Mouse (Mus musculus): ENCODE results near the gene Pparg.
A peak's percentile ranks its signal among the peaks of the same experiment; 100 is the strongest.

The Pparg gene

DNA sequence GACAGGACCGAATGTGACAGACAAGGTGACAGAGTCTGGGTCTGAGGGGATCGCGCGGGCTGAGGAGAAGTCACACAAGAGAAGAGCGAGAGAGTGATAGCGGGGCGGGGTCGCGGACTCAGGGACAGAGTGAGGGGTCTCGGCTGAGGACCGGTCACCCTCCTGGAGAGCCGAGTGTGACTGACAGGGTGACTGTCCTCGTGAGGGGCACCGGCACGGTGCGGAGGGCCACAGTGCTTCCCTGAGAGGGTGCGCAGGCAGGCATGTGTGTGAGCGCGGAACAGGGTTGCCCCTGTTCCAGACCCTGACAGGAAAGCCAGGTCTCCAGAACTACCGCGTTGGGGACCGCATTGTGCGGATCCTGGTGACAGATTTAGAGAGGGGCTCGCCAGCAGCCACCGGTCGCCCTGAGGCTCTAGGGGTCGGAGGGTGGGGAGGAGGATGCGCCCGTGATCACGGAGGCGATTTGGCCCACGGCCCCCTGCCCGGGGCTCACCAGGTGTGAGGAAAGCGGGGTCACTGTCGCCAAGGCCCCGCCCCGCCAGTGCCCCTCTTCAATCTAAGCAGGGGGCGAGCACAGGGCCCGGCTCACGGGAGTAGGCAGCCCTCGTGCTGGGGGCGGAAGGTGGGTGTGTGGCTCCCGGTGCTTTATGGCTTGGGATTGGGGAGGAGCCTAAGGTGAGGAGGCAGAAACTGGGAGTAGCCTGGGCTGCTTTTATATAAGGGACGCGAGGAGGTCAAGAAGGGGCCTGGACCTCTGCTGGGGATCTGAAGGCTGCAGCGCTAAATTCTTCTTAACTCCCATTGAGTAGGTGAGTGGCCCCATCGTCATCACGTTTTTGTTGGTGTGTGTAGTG lies 1.1 kb downstream of the Pparg start:
- DNase-seq (ENCODE audit: low spot score in 2 of 2): peak in 1 of 2 experiments; percentile 31

DNA sequence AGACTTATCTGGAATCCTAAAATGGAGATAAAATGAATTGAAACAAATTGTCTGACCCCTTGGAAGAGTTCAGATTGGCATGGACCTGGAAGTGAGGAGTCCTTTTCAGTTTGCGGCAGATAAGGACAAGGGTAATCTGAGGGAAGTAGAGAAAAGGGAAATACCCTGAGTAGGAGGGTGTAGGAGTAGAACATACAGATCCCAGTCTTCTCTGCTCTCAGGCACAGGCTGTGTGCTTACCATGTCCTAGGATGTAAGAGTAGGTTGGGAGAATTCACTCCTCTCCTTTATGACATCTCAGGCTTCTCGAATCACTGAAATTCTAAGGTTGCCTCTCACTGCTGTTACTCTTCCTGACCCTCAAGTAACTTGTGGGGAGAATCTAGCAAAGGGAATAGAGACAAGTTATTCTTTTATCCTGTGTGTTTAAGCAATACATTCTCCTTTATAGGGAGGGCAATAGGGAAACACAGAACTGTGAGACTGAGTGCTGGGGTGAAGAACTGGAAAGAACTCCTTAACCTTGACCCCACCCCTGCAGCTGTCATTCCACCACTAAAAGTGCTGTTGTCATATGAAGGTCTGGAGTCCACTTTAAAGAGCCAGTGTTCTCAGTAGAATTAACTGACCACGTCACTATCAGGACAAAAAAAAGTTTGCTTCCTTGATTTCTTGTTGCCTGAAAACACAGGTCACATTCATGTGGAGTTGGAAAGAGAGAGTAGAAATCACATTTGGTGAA lies 6.3 kb downstream of the Pparg start:
- DNase-seq (ENCODE audit: low spot score in 2 of 2): no peak

DNA sequence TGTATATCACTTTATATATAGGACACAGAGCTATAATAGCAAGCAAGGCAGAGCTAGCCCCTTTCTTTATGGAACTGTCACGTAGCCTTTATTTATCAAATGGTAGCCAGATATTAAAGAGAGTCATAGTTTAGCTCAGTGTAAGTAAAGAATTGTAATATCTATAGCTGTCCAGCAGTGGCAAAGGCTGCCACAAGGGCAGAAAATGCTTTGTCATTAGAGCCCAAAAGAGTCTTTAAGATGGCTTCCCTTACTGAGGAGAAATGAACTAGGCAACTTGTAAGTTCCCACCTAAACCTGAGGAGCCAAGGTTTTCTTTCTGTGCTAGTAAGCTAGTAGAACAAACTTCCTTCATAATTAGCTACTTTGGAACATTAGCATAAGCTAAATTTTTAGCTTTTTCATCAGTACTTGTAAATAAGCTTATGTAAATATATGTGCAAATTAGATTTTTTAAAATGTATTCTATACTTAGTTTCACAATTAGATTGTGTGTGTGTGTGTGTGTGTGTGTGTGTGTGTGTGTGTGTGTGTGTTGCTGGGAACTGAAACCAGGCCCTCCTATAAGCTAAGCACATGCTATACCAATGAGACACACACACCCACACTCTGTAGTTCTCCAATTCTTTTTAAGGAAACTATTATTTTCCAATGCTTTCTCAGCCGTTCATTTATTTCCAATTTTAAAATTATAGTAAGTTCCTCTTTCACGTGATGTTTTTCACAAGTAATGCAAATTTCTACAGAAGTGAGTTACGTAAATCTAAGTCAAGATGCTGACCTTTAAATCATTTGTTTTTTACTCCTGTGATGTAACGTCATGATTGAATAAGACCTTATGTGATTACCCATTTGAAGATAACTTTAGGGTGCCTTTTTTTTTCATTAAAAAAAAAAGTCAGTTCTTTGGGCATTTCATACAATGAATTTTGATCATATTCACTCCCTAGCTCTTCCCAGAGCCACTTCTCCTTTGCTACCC lies 14.4 kb downstream of the Pparg start:
- DNase-seq (ENCODE audit: low spot score in 2 of 2): no peak

DNA sequence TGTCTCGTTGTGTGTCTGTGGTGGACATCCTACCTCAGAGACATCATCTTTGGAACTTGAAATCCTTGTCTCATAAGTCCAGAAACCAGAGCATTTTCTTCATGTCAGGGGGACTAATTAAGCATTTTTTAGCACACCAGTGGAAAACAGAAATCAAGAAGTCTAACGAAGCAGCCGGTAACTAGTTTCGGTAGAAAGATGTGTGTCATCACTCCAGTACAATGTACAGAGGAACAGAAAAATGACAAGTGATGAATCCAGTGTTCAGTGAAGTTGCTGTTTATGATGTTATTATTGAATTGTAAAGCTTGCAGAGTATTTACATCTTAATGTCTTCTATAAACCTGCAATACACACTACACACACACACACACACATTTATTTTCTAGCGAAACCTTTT lies 19.8 kb downstream of the Pparg start:
- no peak for DNase-seq (ENCODE audit: low spot score in 2 of 2)

DNA sequence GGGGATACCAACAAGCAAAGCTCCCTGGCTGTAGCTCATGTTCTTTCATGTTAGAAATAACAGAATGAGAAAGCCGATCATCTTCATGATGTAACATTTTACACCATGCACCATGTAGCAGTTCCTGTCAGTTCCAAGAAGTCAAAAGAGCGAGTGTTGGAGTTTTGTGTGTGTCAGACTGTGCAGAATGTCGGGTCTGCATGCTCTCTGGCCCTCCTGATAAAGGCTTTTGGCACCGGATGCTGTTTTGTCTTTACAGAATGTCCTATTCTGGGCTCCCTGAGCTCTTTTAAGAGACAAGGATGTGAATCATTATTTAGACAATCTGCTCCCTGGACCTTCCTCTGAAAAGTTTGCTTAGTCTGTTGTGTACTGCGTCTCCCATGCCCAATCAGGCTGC lies 22.0 kb downstream of the Pparg start:
- no peak for DNase-seq (ENCODE audit: low spot score in 2 of 2)

DNA sequence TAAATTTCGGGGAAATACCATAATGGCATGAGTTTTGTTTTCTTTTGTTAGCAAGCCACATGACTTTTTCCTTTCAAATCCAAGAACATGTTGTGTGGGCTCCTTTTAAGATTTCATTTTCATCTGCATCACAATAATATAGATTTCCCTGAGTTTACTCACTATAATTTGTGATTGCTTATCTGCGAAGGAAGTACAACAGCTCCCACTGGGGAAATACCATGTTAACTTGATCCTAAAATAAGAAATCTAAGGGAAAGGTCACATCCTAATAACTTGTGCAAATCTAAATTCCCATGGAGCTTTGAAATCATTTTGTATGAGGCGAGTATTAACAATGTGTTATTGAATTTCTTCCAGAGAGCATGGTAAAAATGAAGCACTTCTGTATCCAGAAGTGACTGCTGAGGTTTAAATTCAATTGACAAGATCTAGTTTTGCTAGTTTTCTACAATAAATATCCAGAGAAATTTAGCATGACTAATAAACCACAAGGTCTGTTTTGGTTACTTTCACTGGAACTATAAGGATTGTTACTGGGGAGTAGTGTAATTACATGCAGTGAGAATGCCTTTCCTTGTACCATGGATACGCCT lies 29.3 kb downstream of the Pparg start:
- DNase-seq (ENCODE audit: low spot score in 2 of 2): no peak

DNA sequence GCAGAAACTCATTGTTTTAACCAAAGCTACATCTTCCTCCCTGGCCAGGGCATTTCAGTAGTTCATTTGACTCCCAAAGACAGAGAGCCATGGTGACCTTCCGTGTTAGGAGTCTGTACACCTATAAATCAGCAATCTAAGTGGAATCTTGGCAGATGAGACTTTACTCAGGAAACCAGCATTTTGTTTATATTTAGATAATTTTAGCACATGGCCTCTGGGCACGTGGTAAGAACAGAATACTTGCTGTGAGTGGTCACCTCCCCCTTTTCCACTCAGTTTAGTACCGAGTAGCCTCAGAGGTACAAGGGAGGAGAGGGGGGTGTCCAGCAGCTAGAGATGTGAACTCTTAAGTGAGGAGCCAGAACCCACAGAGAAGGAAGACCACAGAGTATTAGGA lies 36.2 kb downstream of the Pparg start:
- DNase-seq (ENCODE audit: low spot score in 2 of 2): no peak

DNA sequence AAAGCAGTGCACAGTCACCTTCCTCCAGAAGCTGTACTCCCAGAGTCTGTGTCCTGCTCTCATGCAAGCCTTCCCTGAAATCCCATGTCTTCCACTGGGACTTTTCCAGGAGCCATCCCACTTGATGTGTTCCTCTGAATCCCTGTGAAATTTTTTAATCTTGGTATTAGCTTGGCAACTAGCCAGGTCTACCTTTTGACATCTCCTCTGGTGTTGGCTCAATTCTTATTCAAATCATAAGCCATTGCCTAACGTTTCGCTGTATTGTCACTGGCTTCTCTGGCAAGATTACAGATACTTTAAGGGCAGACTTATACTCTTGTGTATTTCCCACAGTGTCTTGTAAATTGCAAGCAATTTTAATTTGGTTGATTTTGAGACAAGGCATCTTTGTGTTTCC lies 43.6 kb downstream of the Pparg start:
- no peak for DNase-seq (ENCODE audit: low spot score in 2 of 2)

DNA sequence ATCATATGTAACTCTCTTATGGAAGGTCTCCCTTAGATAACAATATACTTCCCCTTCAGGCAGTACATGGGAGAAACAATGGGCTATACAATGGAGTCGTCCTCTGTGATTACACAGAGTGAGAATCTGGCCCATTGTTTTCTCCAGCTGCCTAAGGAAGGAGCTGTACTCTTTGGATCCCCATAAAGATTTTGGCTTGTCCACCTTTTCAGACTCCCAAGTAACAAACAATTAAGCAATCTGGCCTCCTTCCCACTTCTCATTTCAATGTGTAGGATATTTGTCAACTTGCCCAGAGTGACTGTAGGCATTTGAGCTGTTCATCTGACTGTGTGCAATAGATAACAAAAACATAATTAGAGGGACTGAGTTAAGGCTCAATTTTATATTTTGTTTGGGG lies 50.7 kb downstream of the Pparg start:
- no peak for DNase-seq (ENCODE audit: low spot score in 2 of 2)

DNA sequence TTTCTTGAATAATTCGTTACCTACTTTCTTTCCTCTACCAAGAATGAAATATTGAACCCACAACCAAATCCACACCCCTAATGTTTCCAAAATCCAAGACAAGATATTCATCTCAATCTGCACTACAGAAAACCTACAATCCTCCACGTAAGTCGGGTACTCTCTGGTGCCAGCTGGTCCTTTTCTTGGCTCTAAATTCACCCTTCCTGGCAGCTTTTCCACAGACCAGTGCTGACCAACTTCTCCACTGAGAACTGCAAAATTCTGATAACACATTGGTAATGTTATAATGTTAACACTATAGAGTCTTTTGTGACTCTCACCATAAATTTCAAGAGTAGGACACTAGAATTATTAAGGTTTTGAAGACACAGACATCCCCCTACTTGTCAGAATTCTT lies 57.4 kb downstream of the Pparg start:
- DNase-seq (ENCODE audit: low spot score in 2 of 2): no peak

DNA sequence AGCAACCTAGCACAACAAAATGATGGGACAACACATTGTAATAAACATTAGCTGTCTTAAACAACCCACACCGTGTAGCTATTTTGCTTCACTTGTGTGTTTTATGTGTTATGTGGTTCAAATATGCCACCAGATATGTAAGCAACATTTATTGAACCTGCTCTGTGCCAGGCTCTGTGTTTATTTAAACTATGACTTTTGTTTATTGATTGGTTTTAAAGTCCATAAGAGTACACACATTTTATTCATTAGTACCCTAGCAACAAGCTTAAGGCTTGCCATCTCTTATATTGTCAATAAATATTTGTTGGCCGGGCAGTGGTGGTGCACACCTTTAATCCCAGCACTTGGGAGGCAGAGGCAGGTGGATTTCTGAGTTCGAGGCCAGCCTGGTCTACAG lies 58.2 kb downstream of the Pparg start:
- DNase-seq (ENCODE audit: low spot score in 2 of 2): no peak

DNA sequence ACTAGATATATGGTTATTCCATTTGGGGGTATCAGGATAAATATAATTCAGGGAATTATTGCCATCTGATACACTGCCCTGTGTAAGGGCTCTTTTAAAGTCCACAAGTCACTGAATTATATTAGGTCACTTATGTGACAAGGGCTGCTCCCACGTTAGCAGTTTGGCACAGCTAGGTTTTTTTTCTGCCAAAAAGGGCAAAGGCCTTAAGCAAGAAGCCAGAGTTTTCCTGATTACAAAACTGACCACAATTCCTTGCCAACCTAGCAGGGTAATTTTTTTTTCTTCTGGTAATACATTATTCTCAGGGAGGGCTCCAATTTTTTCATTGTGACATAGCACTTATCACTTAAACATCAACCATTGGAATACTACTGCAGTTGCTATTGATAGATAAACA lies 60.2 kb downstream of the Pparg start:
- DNase-seq (ENCODE audit: low spot score in 2 of 2): no peak

DNA sequence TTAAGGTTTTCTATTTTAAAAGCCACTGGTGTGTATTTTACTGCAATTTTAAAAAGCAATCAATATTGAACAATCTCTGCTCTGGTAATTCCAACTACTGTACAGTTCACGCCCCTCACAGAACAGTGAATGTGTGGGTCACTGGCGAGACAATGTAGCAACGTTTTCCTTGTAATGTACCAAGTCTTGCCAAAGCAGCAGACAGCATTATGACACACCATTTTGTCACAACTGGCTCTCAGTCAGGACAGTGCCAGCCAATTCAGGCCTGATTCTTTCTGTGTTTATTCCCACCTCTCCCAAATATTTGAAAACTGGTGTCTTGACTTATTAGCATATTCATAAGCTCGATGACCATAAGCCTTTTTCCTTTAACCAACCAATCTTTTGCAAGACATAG lies 60.9 kb downstream of the Pparg start:
- DNase-seq (ENCODE audit: low spot score in 2 of 2): no peak

DNA sequence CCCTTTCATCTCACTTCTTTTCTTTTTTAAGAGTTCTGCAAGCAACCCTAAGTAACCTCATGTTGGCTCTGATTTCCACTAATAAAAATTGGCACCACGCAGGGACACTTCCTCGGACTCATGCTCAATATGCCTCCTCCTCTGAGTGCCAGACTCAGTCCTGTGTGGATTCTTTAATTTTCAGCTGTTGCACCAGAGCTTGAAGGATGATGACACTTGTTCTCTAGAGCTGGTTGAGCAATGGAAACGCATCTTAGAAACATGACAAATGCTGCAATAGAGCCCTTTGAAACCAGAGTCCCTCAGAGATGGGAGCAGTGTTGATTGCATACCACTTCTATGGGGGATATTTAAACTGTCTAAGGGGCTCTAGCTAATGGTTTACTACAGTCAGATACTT lies 63.7 kb downstream of the Pparg start:
- no peak for DNase-seq (ENCODE audit: low spot score in 2 of 2)

DNA sequence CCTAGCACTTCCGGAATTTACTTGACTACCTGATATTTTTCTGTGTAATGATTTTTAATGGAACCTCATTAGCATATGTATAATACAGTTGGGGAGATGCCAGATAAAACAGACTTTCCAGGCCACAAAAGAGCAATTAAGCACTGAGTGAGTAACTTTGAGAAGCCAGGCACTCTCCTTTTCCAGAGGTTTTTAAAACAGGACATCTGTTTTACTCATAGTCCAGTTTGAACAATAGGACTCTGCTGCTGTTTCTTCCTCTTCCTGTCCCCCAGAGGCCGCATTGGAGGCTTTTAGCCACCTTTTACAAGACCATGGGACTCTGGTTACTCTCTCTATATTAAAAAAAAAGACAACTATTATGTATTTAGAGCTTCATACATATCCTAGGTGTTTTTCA lies 72.0 kb downstream of the Pparg start:
- DNase-seq (ENCODE audit: low spot score in 2 of 2): no peak

DNA sequence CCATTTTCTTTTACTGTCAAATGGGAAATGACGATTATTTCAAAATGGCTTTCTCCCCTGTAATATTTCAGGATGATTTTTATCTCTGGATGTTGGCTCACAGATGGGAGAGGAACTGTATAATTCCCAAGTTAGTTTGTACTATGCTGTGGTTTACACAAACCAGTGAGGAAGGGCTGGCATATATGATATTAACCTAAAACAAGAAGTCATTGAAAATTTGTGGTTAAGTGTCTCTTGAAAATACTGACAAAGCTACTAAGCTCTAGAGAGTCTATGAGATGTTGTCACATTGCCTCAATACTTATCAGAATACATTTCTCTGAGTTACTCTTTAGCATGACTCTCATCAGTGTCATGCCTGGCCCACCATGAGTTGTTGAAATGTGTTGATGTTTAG lies 73.3 kb downstream of the Pparg start:
- no peak for DNase-seq (ENCODE audit: low spot score in 2 of 2)

DNA sequence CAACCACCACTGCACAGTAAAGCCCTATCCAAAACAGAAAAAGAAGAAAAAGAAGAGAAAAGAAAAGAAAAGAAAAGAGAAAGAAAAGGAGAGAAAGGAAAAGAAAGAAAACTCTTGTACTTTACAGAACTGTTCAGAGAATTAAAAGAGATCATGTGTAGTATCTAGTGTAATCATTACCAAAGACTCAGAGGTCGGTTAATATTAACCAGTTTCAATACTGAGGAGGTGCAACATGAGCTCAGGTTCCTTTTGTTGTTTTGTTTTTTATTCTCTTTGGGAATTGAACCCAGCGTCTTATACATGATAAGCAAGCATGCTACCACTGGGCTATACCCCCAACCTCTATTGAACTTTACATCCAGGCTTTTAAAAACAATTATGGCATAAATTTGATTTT lies 74.1 kb downstream of the Pparg start:
- no peak for DNase-seq (ENCODE audit: low spot score in 2 of 2)

DNA sequence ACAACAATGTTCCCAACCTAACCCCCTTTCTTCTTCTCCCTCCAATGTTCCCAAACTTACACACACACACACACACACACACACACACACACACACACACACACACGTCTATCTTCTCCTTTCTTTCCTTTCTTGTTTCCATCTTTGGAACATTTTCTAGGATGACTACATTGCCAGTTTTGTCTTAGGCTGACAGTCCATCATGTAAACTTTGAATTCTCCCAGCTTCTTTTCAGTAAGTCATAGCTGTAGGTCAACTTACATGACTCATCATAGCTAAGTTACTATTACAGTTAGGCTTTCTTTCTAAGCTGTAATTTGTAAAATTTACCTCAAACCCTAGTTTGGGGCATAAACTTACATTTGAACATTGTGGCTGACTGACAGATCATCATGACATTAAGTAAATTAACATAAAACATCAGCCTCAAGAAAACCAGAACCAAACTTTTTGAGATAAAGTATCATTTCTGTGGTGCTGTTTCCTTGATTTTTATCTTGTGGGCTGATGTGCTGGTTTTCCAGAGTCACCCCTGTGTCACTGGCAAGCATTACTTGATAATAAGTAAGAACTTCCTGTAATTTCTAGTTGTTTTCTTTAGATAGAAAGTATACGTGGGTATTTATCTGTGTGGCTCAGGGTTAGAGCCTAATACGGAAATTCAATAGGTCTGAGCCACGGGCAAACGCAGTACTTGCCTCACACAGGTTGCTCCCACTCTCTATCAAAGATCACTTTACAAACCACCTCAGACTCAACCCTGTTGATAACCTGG lies 79.7 kb downstream of the Pparg start:
- no peak for DNase-seq (ENCODE audit: low spot score in 2 of 2)

DNA sequence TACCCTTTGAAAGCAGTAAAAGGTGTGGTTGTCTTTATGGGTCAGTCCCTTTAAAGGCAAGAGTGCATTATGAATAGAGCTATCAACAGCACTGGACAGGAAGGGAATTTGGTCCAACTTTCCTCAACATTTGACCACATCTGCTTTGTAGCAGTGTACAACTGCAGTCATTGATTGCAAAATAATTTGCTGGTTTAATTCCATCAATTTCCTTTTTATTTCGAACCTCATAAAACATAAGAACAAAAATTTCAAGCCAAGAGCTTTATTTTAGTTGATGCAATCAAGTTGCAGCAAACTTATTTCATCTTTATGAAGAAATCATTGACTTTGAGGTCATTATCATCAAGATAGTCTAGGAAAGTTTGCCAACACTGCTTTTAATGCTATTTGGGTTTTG lies 91.8 kb downstream of the Pparg start:
- no peak for DNase-seq (ENCODE audit: low spot score in 2 of 2)

DNA sequence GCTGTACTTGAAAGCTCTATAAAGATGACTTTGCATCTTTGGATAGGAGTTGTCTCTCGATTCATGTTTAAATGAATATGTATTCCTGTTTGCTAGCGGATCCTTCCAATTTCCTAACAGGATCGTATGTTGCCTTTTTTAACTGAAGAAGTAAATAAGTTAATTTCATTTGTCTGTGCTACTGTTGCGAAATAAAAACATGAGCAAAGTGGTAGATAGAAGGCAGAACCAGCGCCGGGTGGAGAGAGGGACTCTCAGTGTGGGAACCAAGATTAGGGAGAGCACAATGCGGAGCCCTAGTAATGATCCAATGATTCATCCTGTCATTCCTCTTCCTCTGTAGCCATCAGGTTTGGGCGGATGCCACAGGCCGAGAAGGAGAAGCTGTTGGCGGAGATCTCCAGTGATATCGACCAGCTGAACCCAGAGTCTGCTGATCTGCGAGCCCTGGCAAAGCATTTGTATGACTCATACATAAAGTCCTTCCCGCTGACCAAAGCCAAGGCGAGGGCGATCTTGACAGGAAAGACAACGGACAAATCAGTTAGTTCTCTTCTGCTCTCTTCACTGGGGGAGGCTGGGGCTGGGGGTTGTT lies 102.1 kb downstream of the Pparg start:
- peak; percentile 72 to 75 for DNase-seq (ENCODE audit: low spot score in 2 of 2)

DNA sequence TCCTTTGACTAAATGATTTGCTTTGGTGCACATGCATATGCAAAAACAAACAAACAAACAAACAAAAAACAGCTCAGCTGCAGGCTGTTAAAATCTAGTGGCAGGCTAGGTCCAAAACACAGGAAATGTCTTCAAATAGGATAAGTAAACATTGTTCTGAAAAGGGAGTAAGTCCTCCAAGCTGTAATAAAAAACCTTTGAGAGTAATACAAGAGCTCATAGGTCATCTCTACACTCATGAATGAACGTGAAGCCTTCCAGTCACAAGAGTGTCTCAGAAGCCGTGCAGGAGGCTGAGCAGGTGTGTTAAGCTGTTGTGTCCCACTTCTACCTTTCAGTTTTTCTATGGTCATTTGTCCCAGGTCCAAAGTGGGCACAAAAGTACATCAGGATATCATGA lies 102.6 kb downstream of the Pparg start:
- no peak for DNase-seq (ENCODE audit: low spot score in 2 of 2)
